Mouse (Mus musculus): ENCODE measurements around the gene Ppa1.

DNA sequence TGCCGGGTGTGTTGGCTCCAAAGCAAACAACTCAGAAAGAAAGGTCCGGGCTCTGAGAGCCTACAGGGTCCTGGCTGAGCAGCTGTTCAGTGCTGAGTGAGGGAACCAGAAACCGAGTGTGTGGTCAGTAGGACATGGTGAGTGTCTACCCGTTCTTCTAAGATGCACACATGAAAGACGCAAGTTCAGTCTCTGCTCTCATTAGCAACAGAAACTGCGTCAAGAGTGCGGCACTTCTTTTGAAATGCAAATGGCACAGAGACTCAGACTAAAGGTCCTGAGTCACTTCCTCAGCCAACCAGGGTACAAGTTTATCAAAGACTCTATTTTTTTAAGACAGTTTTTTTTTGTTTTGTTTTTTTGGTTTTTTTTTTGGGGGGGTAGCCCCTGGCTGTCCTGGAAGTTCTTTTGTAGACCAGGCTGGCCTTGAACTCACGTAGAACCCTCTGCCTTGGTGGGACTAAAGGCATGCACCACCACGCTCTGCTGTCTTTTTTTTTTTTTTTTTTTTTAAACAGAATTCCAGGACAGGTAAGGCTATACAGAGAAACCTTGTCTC, 48.7 kb upstream of the Ppa1 start:
- TF ChIP-seq ZNF384 (IDR thresholded peaks at IDR 0.05; ENCODE audit: low read depth, low read length) = no peak; the same call in 1 of the 2 replicates
- no peak for TF ChIP-seq MAFK (IDR thresholded peaks at IDR 0.05; ENCODE audit: insufficient read depth, low read depth, low read length)
